Mouse (Mus musculus): Measurements from ENCODE around the gene Hoxb9.
A peak's percentile ranks its signal among the peaks of the same experiment; 100 is the strongest.

Hoxb9 gene

DNA sequence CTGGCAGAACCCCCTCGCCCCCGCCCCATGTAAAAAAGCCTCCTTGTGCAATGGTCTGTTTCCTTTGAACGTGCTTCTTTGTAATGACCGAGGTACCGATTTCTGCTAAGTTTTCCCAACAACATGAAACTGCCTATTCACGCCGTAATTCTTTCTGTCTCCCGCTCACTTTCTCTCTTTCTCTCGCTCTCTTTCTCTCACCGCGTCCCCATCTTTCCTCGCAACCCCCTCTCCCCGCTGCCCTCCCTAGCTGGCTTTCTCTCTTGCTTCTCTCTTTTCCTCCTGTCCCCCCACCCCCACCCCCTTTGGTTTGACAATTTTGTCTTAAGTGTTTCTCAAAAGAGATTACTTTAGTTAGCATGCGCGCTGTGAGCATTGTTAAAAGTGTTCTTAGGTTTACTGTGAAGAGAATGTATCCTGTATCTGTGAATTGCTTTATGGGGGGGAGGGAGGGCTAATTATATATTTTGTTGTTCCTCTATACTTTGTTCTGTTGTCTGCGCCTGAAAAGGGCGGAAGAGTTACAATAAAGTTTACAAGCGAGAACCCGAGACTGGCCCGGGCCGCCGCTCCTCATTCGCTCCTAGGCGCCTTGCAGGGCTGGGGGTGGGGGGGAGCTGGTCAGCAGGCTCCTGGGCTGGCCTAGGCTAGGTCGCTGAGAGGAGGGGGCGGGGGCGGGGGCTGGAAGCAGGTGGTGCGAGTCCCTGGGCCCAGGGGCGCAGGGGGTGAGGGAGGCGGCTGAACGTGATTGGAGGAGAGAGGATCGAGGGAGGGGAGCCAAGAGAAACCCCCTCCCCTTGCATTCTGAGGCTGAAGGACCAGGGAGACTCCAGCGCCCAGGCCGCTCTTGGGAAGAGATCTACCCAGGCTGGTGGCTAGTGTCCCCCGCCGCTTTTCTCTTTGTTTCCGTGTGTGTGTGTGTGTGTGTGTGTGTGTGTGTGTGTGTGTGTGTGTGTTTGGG, 13.8 kb downstream of the Hoxb9 start:
- no peak for DNase-seq (ENCODE audit: low read depth, low spot score)

DNA sequence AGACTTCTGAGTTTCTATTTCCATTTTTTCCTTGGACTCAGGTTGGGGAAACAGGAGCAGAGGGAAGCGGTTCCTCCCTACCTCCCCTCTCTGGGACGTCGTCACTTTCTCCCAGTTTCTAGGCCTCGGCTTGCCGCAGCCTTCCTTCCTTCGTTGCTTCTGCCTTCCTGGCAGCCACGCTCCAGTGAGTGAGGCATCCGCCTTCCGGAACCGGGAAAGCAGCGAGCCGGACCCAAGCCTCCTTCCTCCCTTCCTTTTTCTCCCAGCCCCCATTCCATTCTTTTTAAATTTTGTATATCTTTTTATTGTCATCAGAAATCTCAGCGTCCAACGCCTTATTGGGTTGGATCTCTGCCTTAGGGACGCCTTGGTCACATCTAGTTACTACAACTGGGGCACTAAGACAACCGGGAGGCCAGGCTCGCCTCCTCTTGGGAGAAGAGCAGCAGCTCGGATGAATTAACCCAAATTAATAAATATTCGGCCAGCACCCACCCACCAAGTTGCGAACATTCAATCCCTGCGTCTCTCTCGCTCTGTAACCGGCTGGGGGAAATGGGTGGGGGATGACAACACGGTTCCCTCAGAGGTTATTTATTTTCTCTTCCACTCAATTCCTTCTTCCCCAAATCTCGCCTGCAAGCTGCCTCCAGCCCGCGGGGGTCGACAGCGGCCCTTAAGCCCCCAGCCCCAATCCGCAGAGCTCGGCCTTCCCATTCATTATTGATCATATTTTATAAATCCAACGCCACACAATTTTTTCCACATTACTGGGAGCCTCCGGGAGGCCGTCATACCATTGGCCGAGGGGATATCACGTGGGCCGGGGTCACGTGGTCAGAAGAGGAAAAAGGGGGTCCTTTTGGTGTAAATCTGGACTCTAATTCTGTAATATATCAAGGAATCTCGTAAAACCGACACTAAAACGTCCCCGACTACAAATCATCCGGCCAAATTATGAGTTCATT, 14.8 kb downstream of the Hoxb9 start, which contains the start of gene Hoxb7:
Hoxb7 (plus strand) TSS at position 853 of the 968 bp plus-strand sequence.
- no peak for DNase-seq (ENCODE audit: low read depth, low spot score)

GRCm38 (mm10) chr11:96286739-96287385, 15.6 kb downstream of the Hoxb9 start:
- DNase-seq (ENCODE audit: low read depth, low spot score): no peak

- DNase-seq (ENCODE audit: low read depth, low spot score): no peak
Measured at GRCm38 (mm10) chr11:96287411-96287810, 16.2 kb downstream of the Hoxb9 start.

- no peak for DNase-seq (ENCODE audit: low read depth, low spot score)
Measured at GRCm38 (mm10) chr11:96288455-96289221, 17.4 kb downstream of the Hoxb9 start.

DNA sequence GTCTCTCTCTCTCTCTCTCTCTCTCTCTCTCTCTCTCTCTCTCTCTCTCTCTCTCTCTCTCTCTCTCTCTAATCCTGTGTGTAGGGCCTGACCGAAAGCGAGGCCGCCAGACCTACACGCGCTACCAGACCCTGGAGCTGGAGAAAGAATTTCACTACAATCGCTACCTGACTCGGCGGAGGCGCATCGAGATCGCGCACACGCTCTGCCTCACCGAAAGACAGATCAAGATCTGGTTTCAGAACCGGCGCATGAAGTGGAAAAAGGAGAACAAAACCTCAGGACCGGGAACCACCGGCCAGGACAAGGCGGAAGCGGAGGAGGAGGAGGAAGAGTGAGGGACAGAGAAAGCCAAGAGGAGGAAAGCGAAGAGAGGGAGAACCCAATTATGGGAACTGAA, 18.0 kb downstream of the Hoxb9 start:
- DNase-seq (ENCODE audit: low read depth, low spot score): no peak

GRCm38 (mm10) chr11:96289837-96290236, 18.6 kb downstream of the Hoxb9 start:
- no peak for DNase-seq (ENCODE audit: low read depth, low spot score)

DNA sequence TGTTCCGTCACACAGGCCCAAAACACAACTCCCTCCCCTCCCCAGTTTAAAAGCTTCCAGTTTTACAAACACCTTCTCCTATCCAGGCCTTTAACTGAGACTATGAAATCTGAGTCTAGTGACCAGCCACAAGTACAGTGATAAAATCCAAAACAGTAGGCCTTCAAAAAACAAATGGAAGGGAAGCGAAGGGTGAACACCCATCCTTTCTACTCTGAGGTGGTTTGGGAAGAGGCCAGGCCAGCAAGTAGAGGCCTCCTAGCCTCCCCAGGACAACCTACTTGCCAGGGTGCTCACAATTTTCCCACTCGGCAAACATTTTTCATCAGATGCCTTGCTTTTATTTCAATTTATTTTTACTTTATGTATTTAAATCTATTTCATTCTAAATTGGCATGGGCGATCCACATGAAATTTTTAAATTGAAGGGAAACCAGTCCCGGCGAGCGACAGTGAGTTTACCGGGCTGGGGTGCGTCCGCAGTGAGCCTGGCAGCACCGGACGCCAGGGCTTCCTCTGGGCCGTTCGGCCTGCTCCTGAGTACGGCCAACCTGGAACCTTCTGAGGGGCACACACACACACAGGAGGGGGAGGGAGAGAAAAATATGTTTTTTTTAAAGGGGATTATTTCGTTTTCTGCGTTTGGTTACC, 19.6 kb downstream of the Hoxb9 start:
- DNase-seq (ENCODE audit: low read depth, low spot score): no peak

DNA sequence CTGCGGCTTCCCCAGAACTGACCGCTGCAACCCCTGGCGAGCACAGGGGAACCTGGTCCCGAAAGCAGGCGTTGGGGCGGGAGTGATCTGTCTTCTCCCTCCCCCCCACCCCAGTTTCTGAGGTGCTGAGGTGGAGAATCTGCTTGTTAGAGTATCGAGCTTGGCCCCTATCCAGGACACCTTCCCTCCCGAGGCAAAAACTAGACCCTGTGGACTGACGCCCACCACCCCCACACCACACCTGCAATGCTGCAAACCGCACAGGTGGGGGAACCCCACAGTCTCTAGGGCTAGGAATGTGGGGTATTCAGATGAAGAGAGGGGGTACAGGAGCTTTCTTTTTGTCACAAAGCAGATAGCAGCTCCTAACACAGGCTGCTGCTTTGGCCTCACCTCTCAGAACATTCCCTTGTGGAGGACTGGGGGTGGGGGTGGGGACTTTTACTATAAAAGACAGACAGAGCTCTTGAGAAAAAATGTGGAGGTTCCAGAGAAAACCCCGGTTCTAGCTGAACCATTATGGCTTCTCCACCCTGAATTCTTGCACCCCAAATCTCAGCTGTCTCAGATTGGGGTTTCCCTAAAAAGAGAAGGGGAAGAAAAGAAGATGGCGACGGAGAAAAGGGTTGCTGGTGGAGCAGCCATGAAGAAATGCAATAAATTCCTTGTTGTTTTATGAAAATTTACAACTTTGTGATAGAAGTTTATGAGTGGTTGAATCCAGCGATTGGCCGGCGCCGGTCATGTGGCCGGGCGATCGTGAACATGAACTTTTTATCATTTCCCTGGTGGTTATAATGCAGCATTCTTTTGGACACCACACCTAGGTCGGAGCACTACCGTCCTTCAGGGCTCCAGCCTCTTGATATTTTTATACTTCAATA, 20.7 kb downstream of the Hoxb9 start, which contains the start of gene Hoxb6:
Hoxb6 (plus strand) TSS at position 796 of the 884 bp plus-strand sequence.
- no peak for DNase-seq (ENCODE audit: low read depth, low spot score)

DNA sequence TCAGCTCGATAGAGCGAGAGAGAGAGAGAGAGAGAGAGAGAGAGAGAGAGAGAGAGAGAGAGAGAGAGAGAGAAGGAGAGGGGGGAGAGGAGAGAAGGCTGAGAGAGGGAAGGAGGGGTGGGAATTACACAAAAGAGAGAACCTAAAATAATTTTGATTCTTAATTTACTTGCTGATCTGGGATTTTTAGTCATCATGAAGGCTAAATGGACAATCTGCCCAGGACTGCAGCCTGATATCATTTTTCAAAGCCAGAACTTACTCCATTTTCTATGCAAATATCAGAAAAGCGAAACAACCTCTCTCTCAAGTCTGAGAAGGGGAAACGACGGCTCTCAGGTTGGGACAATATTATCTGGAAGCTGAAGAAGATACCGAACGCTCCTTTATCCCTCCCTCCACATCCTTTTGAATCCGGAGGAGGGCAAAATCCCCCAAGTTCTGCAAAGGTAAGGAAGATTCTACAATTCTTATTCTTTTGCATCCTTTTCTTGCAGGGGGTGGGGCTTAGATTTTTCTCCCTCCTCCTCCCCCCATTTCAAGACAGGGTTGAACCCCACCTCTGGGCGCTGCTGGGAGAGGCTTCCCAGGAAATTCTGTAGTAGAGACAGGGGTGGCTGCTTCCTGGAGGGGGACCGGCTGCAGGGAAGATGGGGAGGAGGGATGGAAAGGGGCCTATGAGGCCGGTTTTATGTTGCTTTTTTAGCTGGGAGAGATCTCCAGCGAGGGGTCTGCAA, 21.5 kb downstream of the Hoxb9 start:
- no peak for DNase-seq (ENCODE audit: low read depth, low spot score)

- no peak for DNase-seq (ENCODE audit: low read depth, low spot score)
Measured at GRCm38 (mm10) chr11:96293302-96293921, 22.2 kb downstream of the Hoxb9 start.

- DNase-seq (ENCODE audit: low read depth, low spot score): peak; percentile 68
Measured at GRCm38 (mm10) chr11:96294245-96295091, 23.2 kb downstream of the Hoxb9 start.

DNA sequence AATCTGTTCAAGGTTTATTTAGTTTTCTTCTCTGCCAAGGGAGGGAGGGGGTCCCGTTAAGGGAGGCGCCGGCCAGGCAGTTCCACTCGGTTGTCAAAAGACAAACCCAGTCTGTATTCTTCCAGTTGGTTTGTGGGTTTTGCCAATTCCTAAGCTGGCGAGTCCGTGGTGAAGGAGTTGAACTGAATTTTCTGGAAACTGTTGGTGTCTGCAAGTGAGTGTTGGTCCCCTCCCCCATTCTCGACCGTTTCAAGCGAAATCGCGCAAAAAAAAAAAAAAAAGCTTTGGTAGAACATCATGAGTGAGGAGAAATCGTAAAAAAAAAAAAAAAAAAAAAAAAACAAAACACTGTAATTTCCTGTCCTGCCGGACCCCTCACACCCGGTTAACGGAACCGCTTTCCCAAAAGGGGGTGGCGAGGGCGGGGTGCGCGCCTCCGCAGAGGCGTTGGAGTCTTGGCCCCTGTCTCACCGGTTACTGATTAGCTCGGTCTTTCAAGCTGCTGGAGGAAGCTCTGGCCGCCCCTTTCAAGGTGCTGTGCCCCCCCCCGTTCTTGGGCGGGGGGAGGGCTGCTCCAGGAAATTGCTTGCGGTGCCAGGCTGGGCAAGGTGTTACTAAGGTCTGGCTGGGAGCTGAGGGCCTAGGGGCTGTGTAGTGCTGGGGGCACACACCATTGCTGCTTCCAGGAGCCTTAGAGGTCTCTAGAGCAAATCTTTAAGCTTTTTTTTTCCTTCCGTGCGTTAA, 24.0 kb downstream of the Hoxb9 start:
- no peak for DNase-seq (ENCODE audit: low read depth, low spot score)

DNA sequence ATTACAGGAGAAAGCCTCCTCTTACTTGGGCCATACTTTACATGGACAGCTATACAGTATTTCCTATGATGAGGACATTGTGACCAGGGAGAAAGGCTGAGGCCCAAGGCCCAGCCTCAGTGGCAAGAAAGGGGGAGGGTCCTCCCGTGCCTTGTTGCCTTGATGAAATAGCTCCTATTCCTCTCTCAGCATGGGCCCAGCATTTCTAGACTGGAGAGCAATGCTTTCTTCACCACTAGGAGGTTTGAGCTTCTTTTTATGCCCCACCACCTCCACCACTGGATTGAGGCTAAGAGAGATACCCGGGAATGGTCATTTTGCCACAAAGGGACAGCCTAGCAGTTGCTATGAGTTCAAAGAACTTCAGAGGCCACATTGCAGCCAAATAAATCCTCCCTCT, 25.7 kb downstream of the Hoxb9 start:
- no peak for DNase-seq (ENCODE audit: low read depth, low spot score)

- DNase-seq (ENCODE audit: low read depth, low spot score): no peak
Measured at GRCm38 (mm10) chr11:96297428-96297827, 26.2 kb downstream of the Hoxb9 start.

GRCm38 (mm10) chr11:96297968-96298635, 26.8 kb downstream of the Hoxb9 start:
- no peak for DNase-seq (ENCODE audit: low read depth, low spot score)
